Mouse (Mus musculus) thymus, adult 2 months (tissue): ENCODE data around the gene Mterf4.

Experiments
- CTCF ChIP-seq: fragments of 200-500 bp; IDR thresholded peaks from 2 replicates; pipeline ENCODE4 v1.5.1; 2012; ENCODE audit warnings: mild to moderate bottlenecking, control low read depth, low read length, moderate library complexity, borderline replicate concordance; ENCODE audit not compliant: control insufficient read depth, poor library complexity, insufficient read depth; ENCODE audit errors: extremely low read depth
- POLR2A ChIP-seq: fragments of 200-500 bp; IDR thresholded peaks from 2 replicates; pipeline ENCODE4 v1.6.1; 2012; ENCODE audit warnings: mild to moderate bottlenecking, low read length, control low read depth, moderate library complexity; ENCODE audit not compliant: control insufficient read depth, poor library complexity, insufficient read depth; ENCODE audit errors: extremely low read depth

- TF ChIP-seq POLR2A (no peak), CTCF (no peak)
Observed at GRCm38 (mm10) chr1:93347176-93347575, 41.5 kb upstream of the Mterf4 start.
